Mouse (Mus musculus) CH12.LX (cell line): ENCODE measurements around the gene Chchd6.

Source experiments
- CTCF ChIP-seq, 2 experiments: IDR thresholded peaks in 1 of 2; conservative IDR thresholded peaks in 1 of 2; 2 replicates each; pipeline ENCODE4 v1.5.1; 2011 to 2012; ENCODE audit warnings: low read depth in 2 of 2, low read length in 2 of 2, improper control_type of control experiment in 1 of 2, inconsistent platforms in 1 of 2, mild to moderate bottlenecking in 1 of 2, moderate library complexity in 1 of 2
- E2F4 ChIP-seq: IDR thresholded peaks from 2 replicates; pipeline ENCODE4 v1.6.1; 2011; ENCODE audit warnings: low read depth, low read length, improper control_type of control experiment; ENCODE audit not compliant: insufficient replicate concordance
- POLR2A ChIP-seq: IDR thresholded peaks from 2 replicates; pipeline ENCODE4 v1.6.1; 2011; ENCODE audit warnings: low read depth, mild to moderate bottlenecking, improper control_type of control experiment, low read length
- RAD21 ChIP-seq: IDR thresholded peaks from 2 replicates; pipeline ENCODE4 v1.6.1; 2011; ENCODE audit warnings: low read depth, mild to moderate bottlenecking, low read length, improper control_type of control experiment, moderate library complexity

- TF ChIP-seq CTCF (conservative IDR thresholded peaks at IDR 0.05 in 1 of 2, IDR thresholded peaks at IDR 0.05 in 1 of 2; ENCODE audit: low read depth in 2 of 2, low read length in 2 of 2) (no peak), E2F4 (no peak), POLR2A (no peak), RAD21 (no peak)
Measured at GRCm38 (mm10) chr6:89333964-89334702, 261.3 kb downstream of the Chchd6 start.
